Mouse (Mus musculus) liver, embryonic 14.5 days (tissue): Measurements from ENCODE around the gene Pofut1.

Source experiments
- CTCF ChIP-seq: IDR thresholded peaks from 2 replicates; pipeline ENCODE4 v1.5.1; 2016; ENCODE audit warnings: antibody characterized with exemption, low read depth, control low read depth
- EP300 ChIP-seq: IDR thresholded peaks from 2 replicates; pipeline ENCODE4 v1.6.1; 2016; ENCODE audit warnings: antibody characterized with exemption, low read depth

DNA sequence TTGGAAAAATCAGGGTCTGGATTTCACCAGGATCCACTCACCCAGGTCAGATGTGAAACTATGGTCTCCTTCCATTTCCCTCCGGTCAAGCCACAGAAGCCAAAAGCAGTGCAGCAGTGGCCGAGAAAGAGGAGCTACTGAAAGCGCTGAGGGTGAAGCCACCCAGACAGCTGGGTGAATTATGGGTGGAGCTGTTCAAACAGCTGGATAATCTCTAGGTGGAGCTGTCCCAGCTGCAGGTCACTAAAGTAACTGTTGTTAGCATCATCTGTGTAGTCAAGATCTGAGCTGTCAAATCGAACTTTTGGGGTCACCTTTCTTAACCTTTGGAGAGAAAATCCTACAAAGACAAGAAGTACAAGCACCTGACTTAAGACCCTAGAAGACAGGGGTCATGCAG is 57.1 kb downstream of the Pofut1 start:
- TF ChIP-seq CTCF: no peak; the same call in 1 of the 2 replicates
- TF ChIP-seq EP300: no peak
